Mouse (Mus musculus): ENCODE measurements at regions not wholly inside any gene's neighbourhood (a gene's known extent, or its start where the extent isn't known, plus 50 kb on each side); places are given as distances from the start of the nearest gene placed in this dataset.

DNA sequence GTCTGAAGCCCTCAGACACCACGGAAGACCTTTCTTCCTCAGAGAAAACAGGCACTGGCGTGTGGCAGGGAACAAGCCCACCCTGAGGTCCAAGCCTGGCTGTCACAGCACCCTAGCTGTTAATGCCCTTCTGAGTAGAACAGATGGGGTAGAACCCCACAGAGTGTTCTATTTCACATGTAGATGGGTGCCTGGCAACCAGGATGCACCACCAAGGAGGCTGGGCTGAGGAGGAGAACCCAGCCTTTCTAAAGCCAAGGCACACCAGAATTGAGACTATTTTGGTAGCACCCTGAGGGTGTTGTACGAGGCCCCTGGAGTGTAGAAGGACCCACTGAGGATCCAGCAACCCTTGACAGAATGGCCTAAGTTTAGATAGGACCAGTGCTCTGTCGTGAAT is 534.9 kb upstream of the Tmem132c start:
- ATAC-seq (ENCODE audit: insufficient number of reproducible peaks, low FRiP score, low TSS enrichment): no peak

DNA sequence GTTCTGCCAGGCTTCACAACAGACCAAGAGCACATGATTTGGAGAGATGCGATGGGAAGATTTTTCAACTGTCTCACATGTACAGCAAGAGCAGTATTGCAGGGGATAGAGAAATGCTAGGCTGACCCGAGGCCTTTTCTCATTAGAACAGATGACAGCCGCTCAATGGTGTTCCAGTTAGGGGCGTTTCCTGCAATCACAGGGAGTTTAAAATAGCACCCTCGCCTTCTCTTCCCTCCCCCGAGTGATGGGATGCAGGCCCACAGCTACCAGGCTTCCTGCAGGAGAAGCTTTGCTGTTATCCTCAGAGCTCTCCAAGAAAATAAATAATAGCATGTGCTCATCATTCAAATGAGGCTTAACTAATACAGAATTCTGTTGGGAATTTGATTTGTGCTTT is 526.9 kb upstream of the Tmem132c start:
- ATAC-seq (ENCODE audit: insufficient number of reproducible peaks, low FRiP score, low TSS enrichment): no peak

DNA sequence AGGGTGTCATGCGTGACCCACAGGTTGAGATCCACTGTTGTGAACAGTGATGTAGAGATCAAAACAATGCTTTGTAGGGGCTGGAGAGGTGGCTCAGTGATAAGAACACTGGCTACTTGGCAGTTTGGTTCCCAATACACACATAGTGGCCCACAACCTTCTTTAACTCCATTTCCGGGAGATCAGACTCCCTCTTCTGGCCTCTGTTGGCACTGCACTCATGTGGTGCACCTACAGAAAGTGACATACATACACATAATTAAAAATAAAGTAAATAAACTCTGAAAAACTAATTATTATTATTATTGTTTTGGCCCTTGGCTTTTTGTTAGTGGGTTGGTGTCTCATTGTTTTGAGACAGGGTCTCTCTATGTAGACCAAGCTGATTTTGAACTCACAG is 523.2 kb upstream of the Tmem132c start:
- no peak for ATAC-seq (ENCODE audit: insufficient number of reproducible peaks, low FRiP score, low TSS enrichment)

DNA sequence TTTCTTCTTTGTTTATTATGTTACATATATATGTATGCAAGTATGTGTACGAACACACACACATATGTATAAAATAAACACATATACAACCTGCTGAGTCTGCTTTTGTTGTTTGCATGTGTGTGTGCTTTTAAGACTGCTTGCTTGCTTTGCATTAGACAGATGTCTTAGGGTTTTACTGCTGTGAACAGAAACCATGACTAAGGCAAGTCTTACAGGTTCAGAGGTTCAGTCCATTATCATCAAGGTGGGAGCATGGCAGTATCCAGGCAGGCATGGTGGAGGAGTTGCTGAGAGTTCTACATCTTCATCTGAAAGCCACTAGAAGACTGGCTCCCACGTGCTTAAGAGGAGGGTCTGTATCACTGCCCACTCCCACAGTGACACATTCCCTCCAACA is 520.3 kb upstream of the Tmem132c start:
- no peak for ATAC-seq (ENCODE audit: insufficient number of reproducible peaks, low FRiP score, low TSS enrichment)

DNA sequence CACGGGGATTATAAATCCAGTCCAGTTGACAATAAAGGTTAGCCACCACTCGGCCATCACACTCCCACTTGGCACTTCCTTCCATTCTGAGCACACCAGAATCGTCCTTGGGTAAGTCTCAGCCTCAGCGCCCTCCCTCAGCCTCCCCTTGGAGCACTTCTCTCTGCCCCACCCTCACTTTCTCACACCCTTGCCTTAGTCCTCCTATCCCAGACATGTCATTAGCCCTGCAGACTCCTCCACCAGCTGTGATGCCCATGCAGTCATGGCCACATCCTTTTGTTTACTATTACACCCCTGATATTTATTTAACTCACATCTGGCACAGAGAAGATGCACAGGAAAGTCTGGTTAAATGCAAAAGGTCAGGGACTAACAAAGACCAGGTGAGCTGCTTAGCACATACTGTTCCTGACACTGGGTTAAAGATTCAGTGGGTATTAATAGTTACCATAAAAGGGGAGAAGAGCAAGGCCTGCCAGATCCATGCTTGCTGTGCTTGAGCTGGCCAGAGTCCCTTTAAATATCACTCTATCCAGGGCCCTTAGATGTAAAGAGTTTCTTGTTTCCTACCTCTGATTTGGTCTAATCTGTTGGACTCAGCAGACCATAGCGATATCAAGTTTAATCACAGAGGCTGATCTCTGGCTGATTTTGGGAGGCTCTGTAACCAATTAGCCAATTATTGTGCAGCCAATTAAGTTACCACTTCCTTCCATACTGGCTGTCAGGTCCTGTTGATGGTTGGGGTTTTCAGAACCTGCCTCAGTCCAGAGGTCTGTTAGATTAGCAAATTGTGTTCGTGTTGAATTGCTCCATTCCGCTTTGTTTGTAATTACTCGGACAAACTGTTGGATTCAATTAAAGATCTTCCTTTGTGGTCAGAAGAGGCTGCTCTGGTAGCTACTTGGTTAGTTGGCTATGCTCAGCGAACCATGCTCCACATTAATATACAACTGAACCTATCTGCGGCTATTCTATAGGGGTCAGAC is 518.0 kb upstream of the Tmem132c start:
- no peak for ATAC-seq (ENCODE audit: insufficient number of reproducible peaks, low FRiP score, low TSS enrichment)

DNA sequence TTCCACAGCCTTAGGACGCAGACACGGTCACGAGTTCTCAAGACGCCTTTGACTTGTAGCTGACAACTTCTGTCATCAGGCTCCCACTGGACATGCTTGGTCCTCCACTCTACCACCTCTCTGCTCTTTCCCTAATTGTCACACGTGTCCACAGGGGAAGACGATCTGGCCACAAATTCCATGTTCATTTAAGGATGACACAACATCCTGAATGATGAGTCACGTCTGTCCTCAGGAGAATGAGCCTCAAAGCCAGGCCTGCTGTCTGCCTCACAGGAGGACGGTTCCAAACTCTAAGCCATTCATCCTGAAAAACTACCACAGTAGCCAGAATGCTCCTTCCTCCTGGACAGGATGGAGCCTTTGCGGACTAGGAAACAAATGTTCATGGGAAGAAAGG is 517.3 kb upstream of the Tmem132c start:
- no peak for ATAC-seq (ENCODE audit: insufficient number of reproducible peaks, low FRiP score, low TSS enrichment)

DNA sequence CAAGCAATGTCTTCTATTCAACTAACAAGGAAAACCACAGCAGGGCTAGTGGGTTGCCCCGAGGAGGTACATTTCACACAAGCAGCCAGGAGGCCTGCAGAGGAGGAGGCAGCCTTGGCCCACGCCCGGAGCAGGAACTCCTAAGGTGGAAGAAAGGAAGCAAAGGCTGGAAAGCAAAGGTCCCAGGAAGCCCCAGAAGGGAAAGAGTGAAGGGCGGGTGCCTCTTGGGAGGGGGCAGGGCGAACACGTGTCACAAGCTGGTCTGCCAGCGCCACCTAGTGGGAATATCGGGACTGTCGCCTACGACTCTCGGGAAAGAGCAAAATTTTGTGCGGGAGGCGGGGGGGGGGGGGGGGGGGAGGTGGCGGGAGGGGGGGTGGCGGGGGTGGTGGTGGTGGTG is 508.1 kb upstream of the Tmem132c start:
- no peak for ATAC-seq (ENCODE audit: insufficient number of reproducible peaks, low FRiP score, low TSS enrichment)

DNA sequence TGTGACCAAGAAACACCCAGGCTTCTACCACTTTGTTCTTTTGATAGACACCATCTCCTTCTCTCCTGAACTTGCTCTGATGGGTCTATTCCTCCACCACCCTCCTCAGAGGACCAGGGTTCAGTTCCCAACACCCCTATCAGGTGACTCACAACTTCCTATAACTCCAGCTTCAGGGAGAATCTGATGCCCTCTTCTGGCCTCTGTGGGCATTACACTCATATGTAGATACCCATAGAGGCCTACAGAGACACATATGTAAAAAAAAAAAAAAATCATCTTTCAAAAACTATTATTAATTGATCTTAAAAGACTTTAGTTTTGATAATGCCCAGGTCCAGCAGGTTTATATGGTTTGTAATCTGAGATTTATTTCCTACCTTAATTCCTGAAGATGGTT is 505.9 kb upstream of the Tmem132c start:
- ATAC-seq (ENCODE audit: insufficient number of reproducible peaks, low FRiP score, low TSS enrichment): no peak

DNA sequence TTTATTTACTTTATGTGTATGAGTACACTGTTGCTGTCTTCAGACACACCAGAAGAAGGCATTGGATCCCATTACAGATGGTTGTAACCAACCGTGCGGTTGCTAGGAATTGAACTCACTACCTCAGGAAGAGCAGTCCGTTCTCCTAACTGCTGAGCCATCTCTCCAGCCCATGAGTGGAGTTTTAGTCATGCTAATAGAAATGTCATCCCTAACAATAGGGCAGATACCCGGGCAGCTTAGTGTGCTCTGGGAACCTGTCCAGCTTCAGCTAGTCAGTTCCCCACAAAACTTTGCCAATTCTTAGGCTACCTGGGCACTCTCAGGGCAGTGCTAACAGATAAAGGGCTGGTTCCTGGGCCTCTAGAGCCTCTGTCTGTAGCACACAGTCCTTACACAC is 503.9 kb upstream of the Tmem132c start:
- no peak for ATAC-seq (ENCODE audit: insufficient number of reproducible peaks, low FRiP score, low TSS enrichment)

DNA sequence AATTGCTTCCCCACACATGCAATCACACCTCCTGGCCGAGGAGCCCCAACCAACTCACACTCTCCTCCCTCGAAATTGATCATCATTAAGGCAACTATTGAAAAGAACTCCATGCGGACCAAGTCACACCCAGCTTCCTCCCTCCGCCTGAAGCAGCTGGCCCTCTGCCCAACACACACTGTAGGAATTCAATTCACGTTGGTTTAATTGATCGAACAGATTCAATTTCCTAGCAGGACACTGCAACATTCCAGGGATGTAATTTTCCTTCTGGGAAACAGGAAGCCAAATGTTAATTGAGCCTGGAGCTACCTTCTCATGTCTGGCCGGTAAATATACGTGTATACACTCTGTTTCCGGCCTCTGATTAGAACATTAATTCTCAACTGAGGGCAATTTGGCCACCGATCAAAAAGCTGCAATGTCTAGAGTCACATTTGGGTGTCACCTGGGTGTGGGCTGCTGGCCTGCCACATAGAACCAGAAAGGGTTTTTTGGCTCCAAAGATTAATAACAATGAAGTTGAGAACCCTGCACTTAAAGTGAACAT is 500.7 kb upstream of the Tmem132c start:
- no peak for ATAC-seq (ENCODE audit: insufficient number of reproducible peaks, low FRiP score, low TSS enrichment)

DNA sequence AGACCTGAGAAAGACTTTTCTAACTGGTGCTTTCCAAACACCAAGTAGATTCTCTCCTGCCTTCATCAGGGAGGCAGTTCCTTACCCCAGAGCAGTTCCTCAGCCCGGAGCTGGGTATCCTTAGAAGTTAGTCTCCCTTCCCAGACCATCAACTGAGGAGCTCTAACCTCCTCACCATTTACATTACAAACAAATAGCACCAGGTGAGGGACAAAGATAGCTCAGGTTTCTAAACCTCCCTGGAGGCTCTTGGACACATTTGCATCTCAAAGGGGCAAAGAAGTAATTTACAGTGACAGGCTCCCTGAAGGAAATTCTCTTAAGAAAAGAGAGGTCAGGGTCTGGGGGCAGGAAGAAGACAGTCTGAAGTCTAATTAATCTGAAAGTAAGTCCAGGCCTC is 486.5 kb upstream of the Tmem132c start:
- ATAC-seq (ENCODE audit: insufficient number of reproducible peaks, low FRiP score, low TSS enrichment): no peak

DNA sequence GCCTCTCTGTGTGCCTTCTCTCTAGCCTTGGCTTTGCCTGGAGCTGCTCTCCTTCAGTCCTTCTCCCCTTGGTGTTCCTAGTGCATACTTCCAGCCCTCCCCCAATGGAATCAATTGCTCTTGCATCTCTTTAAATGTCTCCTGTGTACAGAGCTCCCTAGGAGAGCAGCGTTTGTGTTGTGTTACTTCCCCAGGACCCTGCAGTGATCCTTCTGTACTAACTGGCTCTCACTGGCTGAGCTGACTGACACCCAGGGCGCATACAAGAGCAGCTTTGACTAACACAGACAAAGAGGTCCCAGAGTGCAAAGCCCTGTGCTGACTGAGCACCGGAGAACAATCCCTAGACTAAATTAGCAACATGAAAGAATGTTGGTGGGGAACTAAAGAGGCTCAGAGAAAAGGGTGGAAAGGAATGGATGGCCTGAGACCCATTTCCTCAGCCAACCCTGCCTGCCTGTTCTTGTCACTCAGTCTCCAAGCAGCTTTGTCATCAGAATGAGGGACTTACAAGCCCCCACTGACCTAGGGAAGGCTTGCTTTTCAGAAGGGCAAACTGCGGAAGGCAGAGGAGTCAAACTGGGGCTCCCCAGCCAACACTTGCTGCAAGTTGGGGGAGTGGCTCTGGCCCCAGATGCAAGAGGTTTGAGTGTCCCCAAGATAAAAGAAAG is 476.4 kb upstream of the Tmem132c start:
- peak; percentile 31; the same call in 1 of the 2 replicates for ATAC-seq (ENCODE audit: insufficient number of reproducible peaks, low FRiP score, low TSS enrichment)

DNA sequence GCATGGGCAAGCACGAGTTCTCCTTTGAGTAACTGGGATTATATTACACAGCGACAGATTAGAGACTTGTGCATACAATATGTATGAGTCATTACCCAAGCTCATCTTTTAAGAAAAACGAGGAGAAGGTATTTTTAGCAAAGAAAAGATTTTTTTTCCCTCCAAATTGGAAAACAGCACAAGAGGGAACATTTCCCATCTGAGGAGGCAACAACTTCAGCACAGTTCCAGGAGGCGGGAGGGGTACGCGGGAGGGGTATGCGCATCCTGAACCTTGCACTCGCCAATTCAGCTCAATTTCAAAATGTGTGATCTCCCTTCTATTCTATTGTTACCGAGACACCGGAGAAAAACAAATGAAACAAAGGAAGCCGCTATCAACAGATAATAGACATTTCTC is 472.6 kb upstream of the Tmem132c start:
- ATAC-seq (ENCODE audit: insufficient number of reproducible peaks, low FRiP score, low TSS enrichment): no peak

DNA sequence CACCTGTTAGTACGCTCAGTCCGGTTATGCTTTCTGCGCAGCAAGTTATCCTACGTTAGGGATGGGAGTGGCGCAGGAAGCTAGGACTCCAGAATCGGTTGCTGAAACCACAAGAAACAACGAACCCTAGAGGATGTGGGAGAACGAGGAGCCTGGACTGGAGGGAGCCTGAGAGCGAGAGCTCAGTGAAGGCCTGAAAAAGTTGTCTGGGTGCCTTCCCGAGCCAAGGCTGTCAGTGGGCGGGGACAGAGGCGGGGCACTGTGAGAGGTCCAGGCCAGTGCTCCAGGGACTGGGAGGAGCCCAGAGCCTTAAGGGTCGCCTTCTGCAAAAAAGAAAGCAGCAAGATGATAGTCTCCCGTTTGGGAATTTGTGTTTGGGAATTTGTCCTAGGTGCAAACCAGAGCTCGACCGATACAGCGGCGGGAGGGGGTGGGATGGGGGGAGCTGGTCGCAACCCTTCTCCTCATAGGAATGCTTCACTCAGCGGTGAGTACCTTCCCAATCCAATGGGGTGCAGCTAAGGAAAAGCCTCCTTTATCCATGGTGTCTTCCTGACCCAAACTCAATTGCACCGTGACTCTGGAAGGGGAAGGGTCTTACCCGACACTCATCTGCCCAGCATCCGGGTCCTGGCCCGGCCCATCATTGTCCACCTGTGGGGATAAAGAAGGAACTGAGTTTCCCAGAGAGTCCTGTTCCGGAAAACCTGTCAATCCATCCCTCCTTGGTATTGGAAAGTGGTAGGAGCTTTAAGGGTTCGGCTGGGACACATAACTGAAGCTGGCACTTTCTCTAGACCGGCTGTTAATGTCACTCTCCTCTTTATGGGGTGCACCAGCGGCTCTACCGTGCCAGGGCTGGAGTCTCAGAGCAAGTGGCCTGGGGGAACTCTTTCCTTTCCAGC is 453.6 kb upstream of the Tmem132c start:
- no peak for ATAC-seq (ENCODE audit: insufficient number of reproducible peaks, low FRiP score, low TSS enrichment)

DNA sequence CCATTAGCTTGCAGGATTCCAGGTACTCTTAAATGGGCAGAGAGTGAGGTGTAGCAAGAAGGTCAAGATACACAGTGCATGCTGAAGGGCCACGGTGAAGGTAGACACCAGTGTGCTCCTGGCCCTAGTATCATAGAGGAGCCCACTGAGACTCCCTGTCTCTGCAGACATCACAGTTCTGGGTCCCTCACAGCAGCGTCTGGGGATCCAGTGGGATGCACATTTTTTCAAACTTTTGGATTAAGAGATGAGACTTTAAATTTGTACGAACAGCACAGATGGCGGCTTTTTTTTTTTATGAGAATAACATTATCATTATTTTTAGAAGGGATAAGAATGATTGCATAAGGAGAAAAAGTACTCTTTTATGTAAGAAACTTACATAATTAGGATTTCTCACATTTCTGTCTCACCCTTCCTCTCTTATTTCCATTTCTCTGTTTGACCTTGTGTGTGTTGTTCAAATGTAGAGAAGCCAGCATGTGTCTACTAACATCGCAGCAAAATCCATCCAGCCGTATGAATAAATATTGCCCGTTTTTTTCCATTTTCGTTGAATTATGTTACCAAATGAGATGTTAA is 441.8 kb upstream of the Tmem132c start:
- ATAC-seq (ENCODE audit: insufficient number of reproducible peaks, low FRiP score, low TSS enrichment): no peak

DNA sequence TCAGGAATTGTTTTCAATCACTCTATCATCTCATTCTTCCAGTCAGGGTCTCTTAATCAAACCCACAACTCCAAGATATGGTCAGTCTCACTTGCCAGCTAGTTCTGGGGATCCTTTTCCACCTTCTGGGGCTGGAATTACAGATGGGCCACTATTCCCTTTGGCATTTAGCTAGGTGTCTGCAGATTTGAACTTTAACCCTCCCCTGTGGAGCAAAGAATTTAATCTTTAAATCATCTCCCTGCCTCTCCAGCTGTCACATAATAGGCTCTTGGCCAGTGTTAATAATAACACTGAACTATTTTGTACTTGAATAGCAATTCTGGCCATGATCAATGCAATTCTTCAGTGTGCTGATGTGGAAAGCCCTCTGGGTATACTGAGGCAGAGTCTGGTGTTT is 435.0 kb upstream of the Tmem132c start:
- no peak for ATAC-seq (ENCODE audit: insufficient number of reproducible peaks, low FRiP score, low TSS enrichment)

DNA sequence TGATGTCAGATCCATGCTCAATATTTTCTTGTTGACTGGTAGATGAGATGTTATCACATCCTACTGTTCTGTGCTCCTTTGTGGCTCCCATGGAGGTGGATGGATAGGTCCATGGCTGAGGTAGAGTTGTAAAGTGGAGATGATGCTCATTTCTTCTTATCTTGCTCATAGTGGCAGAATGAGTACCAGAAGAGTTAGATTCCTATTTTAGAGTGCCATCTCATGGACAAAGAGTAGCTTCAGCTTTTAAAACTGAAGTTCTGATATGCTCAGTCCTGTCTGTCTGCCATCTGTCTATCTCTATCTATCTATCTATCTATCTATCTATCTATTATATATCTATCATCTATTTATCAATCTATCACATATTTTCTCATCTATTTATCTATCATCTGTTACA is 425.5 kb upstream of the Tmem132c start:
- ATAC-seq (ENCODE audit: insufficient number of reproducible peaks, low FRiP score, low TSS enrichment): no peak

DNA sequence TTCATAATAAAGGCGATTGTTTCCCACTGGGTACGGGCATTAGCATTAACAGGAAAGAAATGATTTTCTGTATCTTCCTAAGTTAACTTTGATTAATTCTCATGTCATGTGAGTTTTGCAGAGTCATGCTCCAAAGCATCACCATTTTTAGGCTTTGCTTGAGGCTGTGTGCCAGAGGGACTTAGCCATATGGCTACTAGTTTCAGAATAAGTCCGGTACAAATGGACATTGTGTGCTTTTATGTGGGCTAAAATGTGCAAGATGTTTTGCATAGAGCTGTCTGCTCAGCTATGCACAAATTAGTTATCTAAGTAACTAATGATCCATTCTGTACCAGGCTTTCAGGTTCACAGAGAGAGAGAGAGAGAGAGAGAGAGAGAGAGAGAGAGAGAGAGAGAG is 406.2 kb upstream of the Tmem132c start:
- no peak for ATAC-seq (ENCODE audit: insufficient number of reproducible peaks, low FRiP score, low TSS enrichment)

DNA sequence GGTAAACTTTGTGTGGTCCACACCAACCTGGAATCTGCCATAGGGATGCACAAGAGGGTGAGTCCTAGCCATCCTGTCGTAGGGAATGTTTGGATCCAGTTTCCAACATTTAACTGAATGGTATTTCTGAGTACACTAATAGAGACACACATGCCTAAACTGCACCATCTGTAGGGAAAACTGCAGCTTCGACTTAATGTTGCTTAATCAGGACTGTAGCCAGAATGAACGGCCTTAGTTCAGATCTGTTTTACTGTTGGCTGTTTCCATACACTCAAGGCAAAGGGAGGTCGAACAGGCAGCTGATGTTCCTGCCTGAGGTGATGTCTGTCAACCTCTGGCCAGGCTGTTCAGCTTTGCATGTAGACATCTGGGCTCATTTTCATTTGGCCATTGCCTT is 399.0 kb upstream of the Tmem132c start:
- ATAC-seq (ENCODE audit: insufficient number of reproducible peaks, low FRiP score, low TSS enrichment): no peak

DNA sequence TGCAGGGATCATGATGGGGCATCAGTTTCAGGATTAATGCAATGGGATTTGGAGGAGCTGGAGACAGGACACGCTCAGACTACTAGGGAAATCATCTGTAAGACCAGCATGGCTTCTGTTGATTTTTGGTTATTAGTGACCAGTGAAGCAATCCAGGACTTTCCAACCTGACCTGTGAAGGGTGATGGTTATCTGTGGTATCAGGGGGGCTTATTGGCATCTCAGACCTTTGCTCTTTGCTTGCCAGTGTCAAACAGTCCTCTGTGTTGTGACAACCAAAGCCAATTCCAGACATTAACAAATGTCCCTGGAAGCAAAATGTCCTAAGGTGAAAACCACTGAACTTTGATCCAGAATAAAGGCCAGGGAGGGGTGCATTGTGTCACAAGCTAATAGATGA is 379.5 kb upstream of the Tmem132c start:
- ATAC-seq (ENCODE audit: insufficient number of reproducible peaks, low FRiP score, low TSS enrichment): no peak
